16 mouse cellular contexts compared by ENCODE assay signal in the genomic region with DNA sequence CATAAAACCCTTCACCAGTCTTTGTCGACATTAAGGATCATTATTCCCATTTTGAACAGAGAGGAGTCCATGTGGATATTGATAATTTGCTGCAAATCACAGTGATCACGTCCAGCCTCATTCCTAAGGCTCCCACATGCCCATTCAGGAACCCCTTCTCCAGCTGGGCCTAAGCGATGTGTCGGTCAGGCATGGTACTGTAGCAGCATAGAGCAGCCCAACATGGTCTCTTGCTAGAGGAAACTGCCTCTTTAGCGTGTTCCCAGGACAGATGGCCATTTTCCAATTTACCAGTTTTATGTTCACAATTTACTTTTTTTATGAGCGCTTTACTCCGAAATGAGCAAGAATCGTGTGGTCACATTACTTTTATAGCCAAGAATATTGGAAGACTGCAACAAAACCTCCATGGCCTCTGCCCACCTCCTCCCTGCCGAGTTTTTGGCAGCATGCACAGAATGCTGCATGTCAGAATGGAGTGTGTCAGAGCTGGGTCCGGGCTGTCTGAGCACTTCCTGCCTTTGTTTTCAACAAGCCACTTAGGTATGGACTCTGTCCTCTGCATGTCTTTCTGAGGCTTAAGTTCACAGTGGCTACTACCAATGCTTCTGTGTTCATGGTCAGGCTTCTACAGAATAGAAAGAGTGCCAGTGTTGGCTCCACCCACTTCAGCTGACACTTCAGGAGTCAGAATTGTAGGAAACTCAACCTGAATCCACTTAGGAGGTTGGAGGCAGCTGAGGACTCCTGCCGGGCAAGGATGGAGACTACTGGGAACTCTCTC.
DNase-seq lines count a peak whose midpoint lies in the region; ATAC-seq and TF ChIP-seq lines count a peak whose summit lies in the region.
"Had no signal": no experiment of that assay in that cellular context is flagged by ENCODE, and none has a peak within 500 bp of the region (broad histone marks: within the 10 kb centered on the region; RNA-seq: fewer than 3 reads in every experiment).

No protein-coding gene starts in this region.

- TF ChIP-seq CTCF in embryonic fibroblast, embryonic 13.5 days (IDR thresholded peaks at IDR 0.05; ENCODE audit: borderline replicate concordance, insufficient read depth, low read length), result no peak

- H3K4me2 ChIP-seq in lung, embryonic 16.5 days (ENCODE audit: low read depth, low read length), result no peak overlapping the region
- H3K4me2 ChIP-seq in forebrain, embryonic 11.5 days (ENCODE audit: low read depth, low read length, severe bottlenecking), result no peak overlapping the region
- H3K4me2 ChIP-seq: embryonic facial prominence, embryonic 15.5 days; forebrain, embryonic 15.5 days had no signal

- no peak overlapping the region for H3K9ac ChIP-seq in lung, embryonic 16.5 days (ENCODE audit: low read length)
- no peak overlapping the region for H3K9ac ChIP-seq in forebrain, embryonic 11.5 days (ENCODE audit: low read length)
- H3K9ac ChIP-seq: embryonic facial prominence, embryonic 15.5 days; forebrain, embryonic 15.5 days had no signal

- H3K36me3 ChIP-seq in lung, embryonic 16.5 days (ENCODE audit: control insufficient read depth, insufficient read depth, low read length), result no peaks in the 10 kb centered on the region
- H3K36me3 ChIP-seq in forebrain, embryonic 11.5 days (ENCODE audit: control insufficient read depth, insufficient read depth, low read length), result no peaks in the 10 kb centered on the region
- H3K36me3 ChIP-seq: embryonic facial prominence, embryonic 15.5 days; forebrain, embryonic 15.5 days had no signal

- H3K9me3 ChIP-seq in lung, embryonic 16.5 days (ENCODE audit: control insufficient read depth, low read length), result no peaks in the 10 kb centered on the region
- H3K9me3 ChIP-seq in forebrain, embryonic 11.5 days (ENCODE audit: control insufficient read depth, low read length), result no peaks in the 10 kb centered on the region
- H3K9me3 ChIP-seq: embryonic facial prominence, embryonic 15.5 days; forebrain, embryonic 15.5 days had no signal

- peak; percentile 33 to 44 for DNase-seq in cerebellum, postnatal 25 days
- DNase-seq in cerebellum, adult 8-10 months, result no peak
- DNase-seq in kidney, postnatal 4 days, result peak; percentile 9 to 22
- DNase-seq in kidney, adult 11 months, result no peak
- no peak for DNase-seq in forebrain, embryonic 11.5 days (ENCODE audit: low spot score)
- DNase-seq in thymus, postnatal 10 days (ENCODE audit: low spot score in 2 of 2), result no peak
- DNase-seq: adrenal gland, adult 2 months; heart, adult 2 months; heart, postnatal 14 days; midbrain, embryonic 14.5 days; thymus, postnatal 25 days had no signal

- no peak overlapping the region for H3K4me3 ChIP-seq in embryonic fibroblast, embryonic 13.5 days (ENCODE audit: insufficient read depth, low read length)
- H3K4me3 ChIP-seq in lung, embryonic 16.5 days (ENCODE audit: low read length), result no peak overlapping the region
- no peak overlapping the region for H3K4me3 ChIP-seq in forebrain, embryonic 11.5 days (ENCODE audit: low read depth, low read length)
- H3K4me3 ChIP-seq: embryonic facial prominence, embryonic 15.5 days; forebrain, embryonic 15.5 days; heart, adult 2 months had no signal

- peak; percentile 68 for ATAC-seq in lung, embryonic 16.5 days (ENCODE audit: low read depth)
- no peak for ATAC-seq in forebrain, embryonic 11.5 days (replicated peaks; ENCODE audit: low FRiP score)
- ATAC-seq: forebrain, embryonic 15.5 days; hindbrain, embryonic 16.5 days had no signal

- H3K27ac ChIP-seq in embryonic fibroblast, embryonic 13.5 days (ENCODE audit: insufficient read depth, low read length), result peak overlapping the region; percentile 34; the same call in 1 of the 2 replicates
- H3K27ac ChIP-seq in lung, embryonic 16.5 days (ENCODE audit: low read length), result no peak overlapping the region
- H3K27ac ChIP-seq in forebrain, embryonic 11.5 days (ENCODE audit: low read depth, low read length), result no peak overlapping the region
- H3K27ac ChIP-seq: embryonic facial prominence, embryonic 15.5 days; forebrain, embryonic 15.5 days; heart, adult 2 months had no signal

- no peak for TF ChIP-seq POLR2A in embryonic fibroblast, embryonic 13.5 days (IDR thresholded peaks at IDR 0.05; ENCODE audit: low read depth, low read length)

- peaks cover 8% of the 10 kb centered on the region for H3K4me1 ChIP-seq in embryonic fibroblast, embryonic 13.5 days (ENCODE audit: control insufficient read depth, insufficient read depth, low read length)
- peaks cover 13% of the 10 kb centered on the region for H3K4me1 ChIP-seq in lung, embryonic 16.5 days (replicated peaks; ENCODE audit: control insufficient read depth, insufficient read depth, low read length)
- no peaks in the 10 kb centered on the region for H3K4me1 ChIP-seq in forebrain, embryonic 11.5 days (replicated peaks; ENCODE audit: control insufficient read depth, insufficient read depth, low read length)
- H3K4me1 ChIP-seq: embryonic facial prominence, embryonic 15.5 days; forebrain, embryonic 15.5 days had no signal

- 55% methylated on average over 11 of the region's 11 CpGs for WGBS in lung, embryonic 16.5 days
- 83% methylated on average over 11 of the region's 11 CpGs for WGBS in forebrain, embryonic 11.5 days

- H3K27me3 ChIP-seq in lung, embryonic 16.5 days (ENCODE audit: control insufficient read depth, insufficient read depth, low read depth, low read length), result no peaks in the 10 kb centered on the region
- H3K27me3 ChIP-seq in forebrain, embryonic 11.5 days (ENCODE audit: control insufficient read depth, insufficient read depth, low read length), result no peaks in the 10 kb centered on the region
- H3K27me3 ChIP-seq: embryonic facial prominence, embryonic 15.5 days; forebrain, embryonic 15.5 days had no signal

Comparison
In these comparisons a context has a peak if more than half of its experiments do, and no peak if none do; other contexts are left out.
1. DNase-seq: peak in cerebellum, postnatal 25 days (2 of 2) and kidney, postnatal 4 days (2 of 2); none in cerebellum, adult 8-10 months (single experiment), kidney, adult 11 months (single experiment), forebrain, embryonic 11.5 days (single experiment) and thymus, postnatal 10 days (0 of 2).